Mouse (Mus musculus) midbrain, embryonic 11.5 days (tissue): ENCODE measurements around the gene Irak3. TPM values are rescaled to one million over a fixed set of nuclear protein-coding genes. Genes with fewer than 3 reads are reported as not detected.

Experiments used
- ATAC-seq: fragments of 200-750 bp; cut with Nextera tagmentation; 2 replicates; pipeline ENCODE4 v1.8.0; 2017; ENCODE audit warnings: moderate TSS enrichment, moderate library complexity; ENCODE audit not compliant: low FRiP score
- DNase-seq: peaks from one replicate; pipeline ENCODE4 v3.0.0; 2015; ENCODE audit warnings: low spot score; ENCODE audit errors: missing footprints
- H3K27ac ChIP-seq: fragments of 300-500 bp; sonication (generic); 2 replicates; pipeline ENCODE4 v1.5.1; 2014; ENCODE audit warnings: low read depth, low read length
- H3K27me3 ChIP-seq: fragments of 300-500 bp; sonication (generic); 2 replicates; pipeline ENCODE4 v1.6.1; 2014; ENCODE audit warnings: mild to moderate bottlenecking, low read length, moderate library complexity, mixed read lengths; ENCODE audit not compliant: control insufficient read depth, insufficient read depth
- H3K36me3 ChIP-seq: fragments of 300-500 bp; sonication (generic); 2 replicates; pipeline ENCODE4 v1.6.1; 2014; ENCODE audit warnings: mild to moderate bottlenecking, low read length, moderate library complexity, mixed read lengths; ENCODE audit not compliant: control insufficient read depth, insufficient read depth
- H3K4me1 ChIP-seq: fragments of 300-500 bp; sonication (generic); 2 replicates; pipeline ENCODE4 v1.6.1; 2014; ENCODE audit warnings: low read length; ENCODE audit not compliant: control insufficient read depth, insufficient read depth
- H3K4me2 ChIP-seq: fragments of 300-500 bp; sonication (generic); 2 replicates; pipeline ENCODE4 v1.6.1; 2014; ENCODE audit warnings: mild to moderate bottlenecking, moderate library complexity
- H3K4me3 ChIP-seq: fragments of 300-500 bp; sonication (generic); 2 replicates; pipeline ENCODE4 v1.5.1; 2014; ENCODE audit warnings: low read depth, low read length
- H3K9ac ChIP-seq: fragments of 300-500 bp; sonication (generic); 2 replicates; pipeline ENCODE4 v1.6.1; 2014; ENCODE audit warnings: low read length
- H3K9me3 ChIP-seq: fragments of 300-500 bp; sonication (generic); 2 replicates; pipeline ENCODE4 v1.6.1; 2016; ENCODE audit warnings: low read length; ENCODE audit not compliant: control insufficient read depth
- WGBS: fragments of 180-500 bp; shearing (Covaris S2); extraction: QIAGEN DNeasy Blood & Tissue Kit; methylation state at CpG from one replicate; pipeline ENCODE4 v1.1.7; 2014; 5-methylcytosine and 5-hydroxymethylcytosine counted together
- polyA plus RNA-seq: library from polyadenylated mRNA; unstranded; fragments of >200 nt; fragmentation: Nextera tagmentation; extraction: Ambion mirVana; gene quantifications from 2 replicates; pipeline ENCODE4 v1.2.1, GENCODE M21; 2014

The Irak3 gene
- polyA plus RNA-seq, 1 experiment from 2014 or later, result 1.2 TPM

GRCm38 (mm10) chr10:120209539-120209925 lies 7.6 kb upstream of the Irak3 start:
- Histone ChIP-seq H3K4me1 (peaks cover 4% of the 10 kb centered on the region), H3K4me3 (peak overlapping the region; percentile 91; the same call in 1 of the 2 replicates), H3K9ac (no peak overlapping the region; the same call in 1 of the 2 replicates), H3K9me3 (peaks cover 6% of the 10 kb centered on the region; the same call in 1 of the 2 replicates), H3K27me3 (no peaks in the 10 kb centered on the region), H3K36me3 (no peaks in the 10 kb centered on the region), H3K4me2 (peak overlapping the region; percentile 56), H3K27ac (no peak overlapping the region)
- 74% methylated on average over 6 of the region's 6 CpGs for WGBS
- DNase-seq (peak; percentile 69), ATAC-seq (no peak)

GRCm38 (mm10) chr10:120208575-120209538 lies 6.9 kb upstream of the Irak3 start:
- H3K9me3 ChIP-seq, result peaks cover 6% of the 10 kb centered on the region; the same call in 1 of the 2 replicates
- H3K4me1 ChIP-seq, result peaks cover 4% of the 10 kb centered on the region
- peak; percentile 99 for DNase-seq
- no peaks in the 10 kb centered on the region for H3K27me3 ChIP-seq
- WGBS, result 6% methylated on average over 53 of the region's 53 CpGs
- H3K27ac ChIP-seq, result no peak overlapping the region
- no peaks in the 10 kb centered on the region for H3K36me3 ChIP-seq
- H3K9ac ChIP-seq, result peak overlapping the region; percentile 77
- H3K4me3 ChIP-seq, result peak overlapping the region; percentile 91
- peak overlapping the region; percentile 56 for H3K4me2 ChIP-seq
- ATAC-seq, result peak; percentile 94

- no peaks in the 10 kb centered on the region for H3K27me3 ChIP-seq
- no peak overlapping the region for H3K9ac ChIP-seq
- 88% methylated on average over 8 of the region's 8 CpGs for WGBS
- H3K36me3 ChIP-seq, result no peaks in the 10 kb centered on the region
- DNase-seq (no peak), ATAC-seq (no peak; the same call in 1 of the 2 replicates)
- peaks cover 6% of the 10 kb centered on the region; the same call in 1 of the 2 replicates for H3K9me3 ChIP-seq
- H3K4me2 ChIP-seq, result no peak overlapping the region
- peaks cover 4% of the 10 kb centered on the region for H3K4me1 ChIP-seq
- H3K27ac ChIP-seq, result no peak overlapping the region
- no peak overlapping the region for H3K4me3 ChIP-seq
Measured at GRCm38 (mm10) chr10:120208015-120208414, 6.1 kb upstream of the Irak3 start.

GRCm38 (mm10) chr10:120204591-120205210 lies 2.8 kb upstream of the Irak3 start:
- WGBS, result 88% methylated on average over 13 of the region's 13 CpGs

GRCm38 (mm10) chr10:120202467-120203250 lies 729 bp upstream of the Irak3 start:
- DNase-seq (no peak), ATAC-seq (peak; percentile 25)
- H3K4me3 ChIP-seq, result no peak overlapping the region
- H3K27ac ChIP-seq, result no peak overlapping the region
- no peaks in the 10 kb centered on the region for H3K36me3 ChIP-seq
- H3K4me2 ChIP-seq, result no peak overlapping the region
- 0 out of 2 replicates have a peak, but pooled peaks cover 5% of the 10 kb centered on the region for H3K4me1 ChIP-seq
- peaks cover 12% of the 10 kb centered on the region for H3K27me3 ChIP-seq
- no peaks in the 10 kb centered on the region for H3K9me3 ChIP-seq
- WGBS, result 74% methylated on average over 16 of the region's 16 CpGs
- no peak overlapping the region for H3K9ac ChIP-seq

More at GRCm38 (mm10) chr10:120204591-120205210, 2.8 kb upstream of the Irak3 start:
- Histone ChIP-seq H3K4me1 (peaks cover 6% of the 10 kb centered on the region), H3K9ac (no peak overlapping the region), H3K4me3 (no peak overlapping the region), H3K9me3 (no peaks in the 10 kb centered on the region), H3K4me2 (no peak overlapping the region), H3K36me3 (no peaks in the 10 kb centered on the region), H3K27me3 (peaks cover 12% of the 10 kb centered on the region), H3K27ac (no peak overlapping the region)
- ATAC-seq (no peak), DNase-seq (peak; percentile 60)

GRCm38 (mm10) chr10:120201131-120201921 lies 604 bp downstream of the Irak3 start, which contains the start of gene Tmbim4:
TSS of gene Tmbim4 (plus strand) at chr10:120201590.
- peak; percentile 79 for ATAC-seq
- H3K4me3 ChIP-seq, result peak within 1 kb of the TSS; percentile 51
- 0 out of 2 replicates have a peak, but pooled peaks cover 5% of the 10 kb centered on the region for H3K4me1 ChIP-seq
- H3K27ac ChIP-seq, result no peak within 1 kb of the TSS
- H3K36me3 ChIP-seq, result no peaks in the 10 kb centered on the region
- peaks cover 12% of the 10 kb centered on the region for H3K27me3 ChIP-seq
- under 1% methylated on average over 64 of the region's 65 CpGs for WGBS
- H3K9me3 ChIP-seq, result no peaks in the 10 kb centered on the region
- H3K4me2 ChIP-seq, result peak within 1 kb of the TSS; percentile 79
- peak within 1 kb of the TSS; percentile 54 for H3K9ac ChIP-seq
- peak; percentile 93 for DNase-seq

GRCm38 (mm10) chr10:120197061-120197835 lies 4.7 kb downstream of the Irak3 start:
- Histone ChIP-seq H3K4me3 (no peak overlapping the region), H3K4me2 (no peak overlapping the region), H3K9ac (no peak overlapping the region), H3K9me3 (no peaks in the 10 kb centered on the region), H3K4me1 (0 out of 2 replicates have a peak, but pooled peaks cover 5% of the 10 kb centered on the region), H3K27me3 (peaks cover 12% of the 10 kb centered on the region), H3K27ac (no peak overlapping the region), H3K36me3 (no peaks in the 10 kb centered on the region)
- no peak for DNase-seq
- 81% methylated on average over 14 of the region's 14 CpGs for WGBS
- ATAC-seq, result no peak
